Mouse (Mus musculus): ENCODE measurements around the gene Tcfl5. TPM values are rescaled to one million over a fixed set of nuclear protein-coding genes. Genes with fewer than 3 reads are reported as not detected.

The Tcfl5 gene
- total and polyA plus RNA-seq, 3 experiments = not detected

DNA sequence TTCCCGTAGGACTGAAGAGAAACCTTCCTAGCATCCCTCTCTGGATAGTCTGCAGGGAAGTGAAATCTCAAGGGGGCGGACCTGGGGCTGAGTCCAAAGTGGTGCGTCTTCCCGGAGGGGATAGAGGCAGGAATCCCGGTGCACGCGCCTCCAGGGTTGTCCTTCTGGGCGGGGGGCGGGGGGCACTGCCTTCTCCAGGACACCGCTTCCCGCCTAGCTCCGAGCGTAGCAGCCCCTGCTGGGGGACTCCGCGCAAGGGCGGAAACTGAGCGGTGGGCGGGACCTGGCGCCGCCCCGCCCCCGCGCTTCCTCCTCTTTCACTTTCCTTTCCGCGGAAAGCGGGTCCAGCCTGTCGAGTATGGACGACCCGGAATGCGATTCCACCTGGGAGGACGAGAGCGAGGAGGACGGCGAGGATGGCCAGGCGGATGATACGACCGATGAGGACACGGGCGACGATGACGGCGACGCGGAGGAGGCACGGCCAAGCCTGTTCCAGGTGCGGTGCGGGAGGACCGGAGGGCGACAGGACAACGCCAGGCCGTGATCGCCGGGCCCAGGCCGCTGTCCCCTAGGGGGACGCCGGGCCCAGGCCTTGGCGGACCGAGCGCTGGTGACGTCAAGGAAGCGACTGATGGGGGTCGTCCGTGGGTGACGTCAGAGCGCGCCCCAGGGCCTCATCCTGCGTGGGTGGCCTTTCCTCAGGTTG, 53.2 kb downstream of the Tcfl5 start, which contains the start of gene Ogfr:
Gene Ogfr (plus strand): TSS at position 123 of the 709 bp plus-strand sequence.
- DNase-seq (ENCODE audit: extremely low read depth) = peak; percentile 71
- peak within 1 kb of the TSS; percentile 94 for H3K9ac ChIP-seq (ENCODE audit: insufficient read depth, low read depth)
- H3K27ac ChIP-seq (ENCODE audit: insufficient read depth, low read depth) = peak within 1 kb of the TSS; percentile 92
- H3K79me2 ChIP-seq (replicated peaks; ENCODE audit: control insufficient read depth, extremely low read depth, insufficient read depth, poor library complexity, severe bottlenecking) = peaks cover 15% of the 10 kb centered on the region
- dilution Hi-C loops (cut with MboI; ENCODE audit: extremely low pct_ligation_motif_present, extremely low pct_unique_long_range_greater_than_20kb, low sequenced_read_pairs) (no loop called here), in situ Hi-C loops (cut with MboI; ENCODE audit: low pct_ligation_motif_present, low pct_unique_long_range_greater_than_20kb, low sequenced_read_pairs) (no loop called here)
- H3K4me2 ChIP-seq (ENCODE audit: insufficient read depth, low read depth, poor library complexity, severe bottlenecking) = peak within 1 kb of the TSS; percentile 83
- TF ChIP-seq MXI1 (IDR thresholded peaks at IDR 0.05; ENCODE audit: low read depth, low read length) (peak; percentile 55; the same call in 1 of the 2 replicates), HCFC1 (IDR thresholded peaks at IDR 0.05; ENCODE audit: low read depth, low read length) (peak; percentile 67), UBTF (IDR thresholded peaks at IDR 0.05; ENCODE audit: low read depth, low read length) (0 out of 2 replicates have a peak, but pooled peaks have one; percentile 45), JUND (conservative IDR thresholded peaks at IDR 0.05; ENCODE audit: low read depth, low read length) (no peak), ETS1 (conservative IDR thresholded peaks at IDR 0.05; ENCODE audit: low read depth, low read length) (0 out of 2 replicates have a peak, but pooled peaks have one; percentile 9), NRF1 (IDR thresholded peaks at IDR 0.05; ENCODE audit: low read depth, low read length) (peak; percentile 69), SIN3A (IDR thresholded peaks at IDR 0.05; ENCODE audit: low read length) (0 out of 2 replicates have a peak, but pooled peaks have one; percentile 46), ELF1 (IDR thresholded peaks at IDR 0.05; ENCODE audit: low read depth, low read length) (peak; percentile 74), SMC3 (IDR thresholded peaks at IDR 0.05; ENCODE audit: low read depth, low read length) (no peak), TCF12 (IDR thresholded peaks at IDR 0.05; ENCODE audit: low read depth, low read length) (peak; percentile 30; the same call in 1 of the 2 replicates), MEF2A (IDR thresholded peaks at IDR 0.05; ENCODE audit: borderline replicate concordance, low read depth, low read length) (peak; percentile 15; the same call in 1 of the 2 replicates), POLR2A (IDR thresholded peaks at IDR 0.05; ENCODE audit: low read depth, low read length) (peak; percentile 84), JUN (IDR thresholded peaks at IDR 0.05; ENCODE audit: insufficient read depth, low read depth, low read length) (no peak), KAT2A (IDR thresholded peaks at IDR 0.05; ENCODE audit: insufficient replicate concordance, low read length) (0 out of 2 replicates have a peak, but pooled peaks have one; percentile 43)
- H3K27me3 ChIP-seq (replicated peaks) = no peaks in the 10 kb centered on the region
- H3K4me3 ChIP-seq (replicated peaks in 1 of 3; ENCODE audit: low read depth in 2 of 3, low read length in 2 of 3, poor library complexity in 1 of 3) = peak within 1 kb of the TSS; percentile 96 to 100 (median 99)
- H3K36me3 ChIP-seq (replicated peaks in 1 of 2; ENCODE audit: control insufficient read depth in 1 of 2, insufficient read depth in 1 of 2, low read length in 1 of 2) = peaks cover 51 to 70% of the 10 kb centered on the region in 2 experiments
- H3K9me3 ChIP-seq (replicated peaks; ENCODE audit: low read length) = no peaks in the 10 kb centered on the region
- peaks cover 4 to 36% of the 10 kb centered on the region in 2 experiments; a peak in 3 of 4 replicates for H3K4me1 ChIP-seq (ENCODE audit: control insufficient read depth in 1 of 2, insufficient read depth in 2 of 2)

DNA sequence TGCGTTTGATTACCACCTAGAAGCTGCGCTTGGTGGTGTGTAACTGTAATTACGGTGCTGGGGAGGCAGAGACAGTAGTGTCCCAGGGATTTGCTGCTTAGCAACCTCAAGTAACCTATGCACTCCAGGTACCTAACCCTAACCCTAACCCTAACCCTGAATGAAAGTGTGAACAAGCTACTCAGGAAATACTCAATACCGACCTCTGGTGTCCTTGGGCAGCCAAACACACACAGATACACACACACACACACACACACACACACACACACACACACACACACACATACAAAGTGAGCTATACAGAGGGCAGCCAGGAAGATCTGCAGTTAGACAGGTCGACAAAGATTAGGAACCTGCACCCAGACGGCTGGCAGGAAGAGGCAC, 53.8 kb downstream of the Tcfl5 start:
- H3K36me3 ChIP-seq (replicated peaks in 1 of 2; ENCODE audit: control insufficient read depth in 1 of 2, insufficient read depth in 1 of 2, low read length in 1 of 2) = peaks cover 45 to 70% of the 10 kb centered on the region in 2 experiments
- in situ Hi-C loops (cut with MboI; ENCODE audit: low pct_ligation_motif_present, low pct_unique_long_range_greater_than_20kb, low sequenced_read_pairs) = no loop called here
- DNase-seq (ENCODE audit: extremely low read depth) = peak; percentile 38
- dilution Hi-C loops (cut with MboI; ENCODE audit: extremely low pct_ligation_motif_present, extremely low pct_unique_long_range_greater_than_20kb, low sequenced_read_pairs) = no loop called here
- H3K9ac ChIP-seq (ENCODE audit: insufficient read depth, low read depth) = peak overlapping the region; percentile 94
- H3K27me3 ChIP-seq (replicated peaks) = no peaks in the 10 kb centered on the region
- no peak for TF ChIP-seq MAZ (IDR thresholded peaks at IDR 0.05; ENCODE audit: low read depth, low read length)
- TF ChIP-seq CTCF (conservative IDR thresholded peaks at IDR 0.05 in 1 of 2, IDR thresholded peaks at IDR 0.05 in 1 of 2; ENCODE audit: low read depth in 2 of 2, low read length in 2 of 2) = peak; percentile 14 to 46; a peak in 2 of 4 replicates
- H3K9me3 ChIP-seq (replicated peaks; ENCODE audit: low read length) = no peaks in the 10 kb centered on the region
- H3K4me2 ChIP-seq (ENCODE audit: insufficient read depth, low read depth, poor library complexity, severe bottlenecking) = peak overlapping the region; percentile 25
- H3K4me3 ChIP-seq (replicated peaks in 1 of 3; ENCODE audit: low read depth in 2 of 3, low read length in 2 of 3, poor library complexity in 1 of 3) = peak overlapping the region; percentile 96 to 100 (median 99)
- H3K79me2 ChIP-seq (replicated peaks; ENCODE audit: control insufficient read depth, extremely low read depth, insufficient read depth, poor library complexity, severe bottlenecking) = peaks cover 15% of the 10 kb centered on the region
- H3K27ac ChIP-seq (ENCODE audit: insufficient read depth, low read depth) = no peak overlapping the region
- H3K4me1 ChIP-seq (ENCODE audit: control insufficient read depth in 1 of 2, insufficient read depth in 2 of 2) = peaks cover 7 to 41% of the 10 kb centered on the region in 2 experiments

Data from CH12.LX (cell line).